Mouse (Mus musculus): ENCODE data around the gene Cldn34c2. TPM values are rescaled to one million over a fixed set of nuclear protein-coding genes. Genes with fewer than 3 reads are reported as not detected.

Gene Cldn34c2
- not detected for polyA plus RNA-seq (2014; fragmentation: Illumina TruSeq; extraction: RNeasy Lipid Tissue Mini Kit (QIAGEN cat#74804); ENCODE audit: low read depth, low replicate concordance)

GRCm38 (mm10) chrX:123581400-123581799 is at the start of gene Cldn34c2:
Gene Cldn34c2 (plus strand): TSS chrX:123581700.

Other genes with a start within 250 kb of the Cldn34c2 start
- gene Gm17467, start 123.1 kb downstream of the Cldn34c2 start, polyA plus RNA-seq (2014; fragmentation: Illumina TruSeq; extraction: RNeasy Lipid Tissue Mini Kit (QIAGEN cat#74804); ENCODE audit: low read depth, low replicate concordance) = not detected
- gene Cldn34c3, start 212.0 kb downstream of the Cldn34c2 start, polyA plus RNA-seq (2014; fragmentation: Illumina TruSeq; extraction: RNeasy Lipid Tissue Mini Kit (QIAGEN cat#74804); ENCODE audit: low read depth, low replicate concordance) = not detected